Mouse (Mus musculus) NIH3T3 (cell line): ENCODE measurements around the gene Pbx1.

Experiments used
- DNase-seq: peaks from one replicate; pipeline ENCODE4 v3.0.0-alpha.2; 2012; ENCODE audit warnings: low read depth

Gene Pbx1

GRCm38 (mm10) chr1:168383832-168384593, 48.1 kb downstream of the Pbx1 start:
- DNase-seq, result no peak

GRCm38 (mm10) chr1:168382823-168383157, 49.3 kb downstream of the Pbx1 start:
- peak; percentile 84 for DNase-seq

- DNase-seq, result no peak
Measured at GRCm38 (mm10) chr1:168382106-168382822, 49.8 kb downstream of the Pbx1 start.

GRCm38 (mm10) chr1:168381451-168381850, 50.6 kb downstream of the Pbx1 start:
- no peak for DNase-seq

- DNase-seq, result no peak
Measured at GRCm38 (mm10) chr1:168380241-168380770, 51.8 kb downstream of the Pbx1 start.

GRCm38 (mm10) chr1:168377650-168378049, 54.4 kb downstream of the Pbx1 start:
- DNase-seq, result no peak

- DNase-seq, result peak; percentile 43
Measured at GRCm38 (mm10) chr1:168376330-168376729, 55.7 kb downstream of the Pbx1 start.

- DNase-seq, result no peak
Measured at GRCm38 (mm10) chr1:168374953-168375600, 57.0 kb downstream of the Pbx1 start.

- no peak for DNase-seq
Measured at GRCm38 (mm10) chr1:168372089-168372488, 60.0 kb downstream of the Pbx1 start.

GRCm38 (mm10) chr1:168370966-168371365, 61.1 kb downstream of the Pbx1 start:
- DNase-seq, result no peak

GRCm38 (mm10) chr1:168366261-168366660, 65.8 kb downstream of the Pbx1 start:
- no peak for DNase-seq

- no peak for DNase-seq
Measured at GRCm38 (mm10) chr1:168364325-168364724, 67.7 kb downstream of the Pbx1 start.

GRCm38 (mm10) chr1:168363053-168363452, 69.0 kb downstream of the Pbx1 start:
- peak; percentile 63 for DNase-seq

GRCm38 (mm10) chr1:168362464-168362863, 69.6 kb downstream of the Pbx1 start:
- DNase-seq, result peak; percentile 89

- DNase-seq, result no peak
Measured at GRCm38 (mm10) chr1:168357680-168358611, 74.1 kb downstream of the Pbx1 start.

GRCm38 (mm10) chr1:168356970-168357441, 75.1 kb downstream of the Pbx1 start:
- no peak for DNase-seq

- DNase-seq, result no peak
Measured at GRCm38 (mm10) chr1:168355985-168356556, 76.0 kb downstream of the Pbx1 start.

GRCm38 (mm10) chr1:168354934-168355333, 77.1 kb downstream of the Pbx1 start:
- peak; percentile 37 for DNase-seq

- DNase-seq, result no peak
Measured at GRCm38 (mm10) chr1:168348036-168348784, 83.9 kb downstream of the Pbx1 start.

- DNase-seq, result peak; percentile 74
Measured at GRCm38 (mm10) chr1:168344918-168345317, 87.2 kb downstream of the Pbx1 start.
